Mouse (Mus musculus): ENCODE measurements at regions not wholly inside any gene's neighbourhood (a gene's known extent, or its start where the extent isn't known, plus 50 kb on each side); places are given as distances from the start of the nearest gene placed in this dataset.

DNA sequence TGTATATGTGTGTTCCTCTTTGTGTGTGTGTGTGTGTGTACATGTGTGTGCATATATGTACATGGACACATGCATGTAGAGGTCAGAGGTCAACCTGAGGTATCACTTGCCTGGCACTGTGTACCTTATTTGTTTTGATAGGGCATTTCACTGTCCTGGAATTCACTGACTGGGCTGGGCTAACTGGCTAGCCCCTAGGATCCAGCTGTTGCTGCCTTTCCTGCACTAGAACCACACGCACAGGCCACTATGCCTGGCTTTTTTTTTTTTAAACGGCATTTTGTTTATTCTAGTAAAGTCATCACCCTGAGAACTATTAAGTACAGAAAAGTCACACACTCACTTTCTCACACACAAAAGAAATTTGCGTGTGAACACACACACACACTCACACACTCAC is 79.7 kb upstream of the Samsn1 start:
- H3K9me3 ChIP-seq (replicated peaks), result no peaks in the 10 kb centered on the region
- no peak overlapping the region for H3K4me3 ChIP-seq (ENCODE audit: low read depth, low read length)
- no peak for DNase-seq (ENCODE audit: low spot score)
- H3K4me1 ChIP-seq (ENCODE audit: insufficient read depth, low read depth, low read length), result peaks cover 3% of the 10 kb centered on the region; the same call in 1 of the 2 replicates
- TF ChIP-seq GATA1 (IDR thresholded peaks at IDR 0.05; ENCODE audit: borderline replicate concordance, low read length) (no peak), TAL1 (conservative IDR thresholded peaks at IDR 0.05; ENCODE audit: low read depth, low read length) (no peak), CTCF (IDR thresholded peaks at IDR 0.05; ENCODE audit: low read depth, low read length) (no peak), POLR2AphosphoS5 (IDR thresholded peaks at IDR 0.05; ENCODE audit: insufficient replicate concordance, low read depth, low read length) (no peak), GATA2 (IDR thresholded peaks at IDR 0.05; ENCODE audit: borderline replicate concordance, low read depth, low read length) (no peak)
- no peaks in the 10 kb centered on the region for H3K27me3 ChIP-seq (ENCODE audit: insufficient read depth, low read length)
- no peaks in the 10 kb centered on the region for H3K36me3 ChIP-seq (replicated peaks)
- ATAC-seq (ENCODE audit: extremely low read depth, insufficient number of reproducible peaks, low FRiP score, poor library complexity, severe bottlenecking), result no peak

GRCm38 (mm10) chr16:76097808-76098207 is 75.7 kb upstream of the Samsn1 start:
- no peak for TF ChIP-seq CTCF (IDR thresholded peaks at IDR 0.05; ENCODE audit: low read depth, low read length)
- TF ChIP-seq GATA1 (IDR thresholded peaks at IDR 0.05; ENCODE audit: borderline replicate concordance, low read length), result no peak
- TF ChIP-seq POLR2AphosphoS5 (IDR thresholded peaks at IDR 0.05; ENCODE audit: insufficient replicate concordance, low read depth, low read length), result no peak
- no peak for TF ChIP-seq GATA2 (IDR thresholded peaks at IDR 0.05; ENCODE audit: borderline replicate concordance, low read depth, low read length)
- no peak for TF ChIP-seq TAL1 (conservative IDR thresholded peaks at IDR 0.05; ENCODE audit: low read depth, low read length)
- peaks cover 6% of the 10 kb centered on the region; the same call in 1 of the 2 replicates for H3K4me1 ChIP-seq (ENCODE audit: insufficient read depth, low read depth, low read length)
- no peak for DNase-seq (ENCODE audit: low spot score)
- H3K36me3 ChIP-seq (replicated peaks), result no peaks in the 10 kb centered on the region
- H3K9me3 ChIP-seq (replicated peaks), result no peaks in the 10 kb centered on the region
- no peaks in the 10 kb centered on the region for H3K27me3 ChIP-seq (ENCODE audit: insufficient read depth, low read length)
- no peak for ATAC-seq (ENCODE audit: extremely low read depth, insufficient number of reproducible peaks, low FRiP score, poor library complexity, severe bottlenecking)
- no peak overlapping the region for H3K4me3 ChIP-seq (ENCODE audit: low read depth, low read length)

DNA sequence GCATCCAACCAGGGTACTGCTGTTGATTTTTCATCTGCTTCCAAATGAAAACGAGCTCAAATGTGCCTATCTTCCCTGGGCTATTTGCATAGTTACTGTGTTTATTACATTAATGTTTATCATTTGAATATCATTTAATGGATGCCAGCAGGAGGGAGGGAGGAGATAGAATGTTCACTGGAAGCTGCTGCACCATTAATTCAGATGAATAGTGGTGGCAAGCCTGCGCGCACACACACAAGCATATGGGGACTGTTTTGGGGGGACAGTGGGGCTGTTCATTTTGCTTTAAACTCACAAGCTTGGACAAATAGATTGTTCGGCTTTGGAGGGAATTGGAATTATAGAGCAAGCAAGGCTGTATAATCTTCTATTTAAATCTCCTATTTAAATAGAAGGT is 74.3 kb upstream of the Samsn1 start:
- no peak overlapping the region for H3K4me3 ChIP-seq (ENCODE audit: low read depth, low read length)
- H3K27me3 ChIP-seq (ENCODE audit: insufficient read depth, low read length), result no peaks in the 10 kb centered on the region
- DNase-seq (ENCODE audit: low spot score) (no peak), ATAC-seq (ENCODE audit: extremely low read depth, insufficient number of reproducible peaks, low FRiP score, poor library complexity, severe bottlenecking) (no peak)
- TF ChIP-seq TAL1 (conservative IDR thresholded peaks at IDR 0.05; ENCODE audit: low read depth, low read length) (no peak), GATA1 (IDR thresholded peaks at IDR 0.05; ENCODE audit: borderline replicate concordance, low read length) (no peak), POLR2AphosphoS5 (IDR thresholded peaks at IDR 0.05; ENCODE audit: insufficient replicate concordance, low read depth, low read length) (no peak), GATA2 (IDR thresholded peaks at IDR 0.05; ENCODE audit: borderline replicate concordance, low read depth, low read length) (no peak), CTCF (IDR thresholded peaks at IDR 0.05; ENCODE audit: low read depth, low read length) (no peak)
- no peaks in the 10 kb centered on the region for H3K9me3 ChIP-seq (replicated peaks)
- H3K4me1 ChIP-seq (ENCODE audit: insufficient read depth, low read depth, low read length), result peaks cover 6% of the 10 kb centered on the region; the same call in 1 of the 2 replicates
- H3K36me3 ChIP-seq (replicated peaks), result no peaks in the 10 kb centered on the region

- TF ChIP-seq CTCF (IDR thresholded peaks at IDR 0.05; ENCODE audit: low read depth, low read length), result no peak
- no peak for TF ChIP-seq POLR2AphosphoS5 (IDR thresholded peaks at IDR 0.05; ENCODE audit: insufficient replicate concordance, low read depth, low read length)
- no peak for TF ChIP-seq TAL1 (conservative IDR thresholded peaks at IDR 0.05; ENCODE audit: low read depth, low read length)
- TF ChIP-seq GATA1 (IDR thresholded peaks at IDR 0.05; ENCODE audit: borderline replicate concordance, low read length), result no peak
- TF ChIP-seq GATA2 (IDR thresholded peaks at IDR 0.05; ENCODE audit: borderline replicate concordance, low read depth, low read length), result no peak
- Histone ChIP-seq H3K9me3 (replicated peaks) (no peaks in the 10 kb centered on the region), H3K4me3 (ENCODE audit: low read depth, low read length) (no peak overlapping the region), H3K27me3 (ENCODE audit: insufficient read depth, low read length) (no peaks in the 10 kb centered on the region), H3K36me3 (replicated peaks) (no peaks in the 10 kb centered on the region), H3K4me1 (ENCODE audit: insufficient read depth, low read depth, low read length) (peaks cover 10% of the 10 kb centered on the region)
- ATAC-seq (ENCODE audit: extremely low read depth, insufficient number of reproducible peaks, low FRiP score, poor library complexity, severe bottlenecking) (no peak), DNase-seq (ENCODE audit: low spot score) (no peak)
Observed at GRCm38 (mm10) chr16:76085363-76085762, 63.3 kb upstream of the Samsn1 start.

GRCm38 (mm10) chr16:76082465-76082864 is 60.4 kb upstream of the Samsn1 start:
- ATAC-seq (ENCODE audit: extremely low read depth, insufficient number of reproducible peaks, low FRiP score, poor library complexity, severe bottlenecking) (no peak), DNase-seq (ENCODE audit: low spot score) (no peak)
- TF ChIP-seq POLR2AphosphoS5 (IDR thresholded peaks at IDR 0.05; ENCODE audit: insufficient replicate concordance, low read depth, low read length) (no peak), GATA1 (IDR thresholded peaks at IDR 0.05; ENCODE audit: borderline replicate concordance, low read length) (no peak), TAL1 (conservative IDR thresholded peaks at IDR 0.05; ENCODE audit: low read depth, low read length) (no peak), GATA2 (IDR thresholded peaks at IDR 0.05; ENCODE audit: borderline replicate concordance, low read depth, low read length) (no peak), CTCF (IDR thresholded peaks at IDR 0.05; ENCODE audit: low read depth, low read length) (no peak)
- Histone ChIP-seq H3K4me1 (ENCODE audit: insufficient read depth, low read depth, low read length) (peaks cover 10% of the 10 kb centered on the region), H3K9me3 (replicated peaks) (no peaks in the 10 kb centered on the region), H3K36me3 (replicated peaks) (no peaks in the 10 kb centered on the region), H3K27me3 (ENCODE audit: insufficient read depth, low read length) (no peaks in the 10 kb centered on the region), H3K4me3 (ENCODE audit: low read depth, low read length) (no peak overlapping the region)

GRCm38 (mm10) chr16:76079761-76080502 is 57.9 kb upstream of the Samsn1 start:
- no peak for ATAC-seq (ENCODE audit: extremely low read depth, insufficient number of reproducible peaks, low FRiP score, poor library complexity, severe bottlenecking)
- H3K27me3 ChIP-seq (ENCODE audit: insufficient read depth, low read length), result no peaks in the 10 kb centered on the region
- TF ChIP-seq GATA1 (IDR thresholded peaks at IDR 0.05; ENCODE audit: borderline replicate concordance, low read length) (no peak), POLR2AphosphoS5 (IDR thresholded peaks at IDR 0.05; ENCODE audit: insufficient replicate concordance, low read depth, low read length) (no peak), GATA2 (IDR thresholded peaks at IDR 0.05; ENCODE audit: borderline replicate concordance, low read depth, low read length) (no peak), TAL1 (conservative IDR thresholded peaks at IDR 0.05; ENCODE audit: low read depth, low read length) (no peak), CTCF (IDR thresholded peaks at IDR 0.05; ENCODE audit: low read depth, low read length) (no peak)

More at GRCm38 (mm10) chr16:76079761-76080502, 57.9 kb upstream of the Samsn1 start:
- no peaks in the 10 kb centered on the region for H3K9me3 ChIP-seq (replicated peaks)
- no peak for DNase-seq (ENCODE audit: low spot score)
- no peak overlapping the region for H3K4me3 ChIP-seq (ENCODE audit: low read depth, low read length)
- no peaks in the 10 kb centered on the region for H3K36me3 ChIP-seq (replicated peaks)
- peaks cover 4% of the 10 kb centered on the region for H3K4me1 ChIP-seq (ENCODE audit: insufficient read depth, low read depth, low read length)
